Mouse (Mus musculus): ENCODE data around the gene Rnf115.
A peak's percentile ranks its signal among the peaks of the same experiment; 100 is the strongest.

Rnf115 gene

DNA sequence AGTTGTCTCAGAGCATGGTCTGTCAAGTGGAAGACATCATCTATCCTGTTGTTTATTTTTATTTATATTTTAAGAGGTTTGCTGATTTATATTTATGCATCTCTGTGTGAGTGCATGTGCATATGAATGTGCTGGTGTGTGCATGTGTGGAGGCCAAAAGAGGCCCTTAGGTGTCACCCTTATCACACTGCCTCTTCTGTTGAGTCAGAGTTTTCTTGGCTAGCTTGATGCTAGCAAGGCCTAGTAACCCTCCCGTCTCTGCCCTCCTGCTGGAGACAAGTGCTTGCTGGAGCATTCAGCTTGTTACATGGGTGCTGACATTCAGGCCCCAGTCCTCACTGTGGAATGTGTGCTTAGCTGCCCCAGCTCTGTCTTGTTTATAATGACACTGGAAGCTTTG, 45.5 kb downstream of the Rnf115 start:
- no peak for DNase-seq (ENCODE audit: low spot score in 2 of 2)

DNA sequence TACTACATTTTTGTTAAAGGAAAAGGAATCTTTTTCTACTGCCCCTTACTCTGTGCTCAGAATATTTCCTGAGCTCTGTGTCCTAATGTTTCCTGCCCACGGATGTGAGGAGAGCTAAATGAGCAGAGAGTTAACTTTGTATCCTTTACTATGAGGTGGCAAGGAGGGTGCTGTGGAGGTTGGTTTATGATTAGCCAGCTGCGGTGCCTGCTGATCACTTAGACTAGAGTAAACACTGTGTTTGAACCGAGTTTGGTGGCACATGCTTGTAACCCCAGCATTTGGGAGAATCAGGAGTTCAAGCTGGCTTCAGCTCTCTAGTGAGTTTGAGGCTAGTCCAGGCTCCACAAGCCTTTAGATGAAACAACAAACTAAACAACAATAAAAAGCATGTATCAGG, 49.7 kb downstream of the Rnf115 start:
- no peak for DNase-seq (ENCODE audit: low spot score in 2 of 2)

DNA sequence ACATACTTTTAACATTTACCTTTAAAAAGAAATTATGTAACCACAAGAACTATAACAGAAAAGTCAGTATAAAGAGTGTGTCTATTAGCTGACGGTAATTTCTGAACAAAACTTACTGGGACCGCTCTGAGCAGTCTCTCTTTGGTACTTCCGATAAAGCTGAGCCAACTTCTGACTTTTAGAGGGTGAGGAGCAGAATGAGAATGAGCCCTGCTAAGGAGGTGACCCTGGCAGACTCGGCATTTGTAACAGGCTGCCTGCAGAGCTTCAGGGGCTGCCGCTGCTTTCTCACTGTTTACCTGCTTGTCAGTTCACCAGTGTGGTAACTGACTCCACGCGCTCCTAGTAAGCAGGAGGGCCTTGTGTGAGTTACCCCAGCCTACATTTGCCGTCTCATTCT, 54.8 kb downstream of the Rnf115 start:
- DNase-seq (ENCODE audit: low spot score in 2 of 2), result no peak

DNA sequence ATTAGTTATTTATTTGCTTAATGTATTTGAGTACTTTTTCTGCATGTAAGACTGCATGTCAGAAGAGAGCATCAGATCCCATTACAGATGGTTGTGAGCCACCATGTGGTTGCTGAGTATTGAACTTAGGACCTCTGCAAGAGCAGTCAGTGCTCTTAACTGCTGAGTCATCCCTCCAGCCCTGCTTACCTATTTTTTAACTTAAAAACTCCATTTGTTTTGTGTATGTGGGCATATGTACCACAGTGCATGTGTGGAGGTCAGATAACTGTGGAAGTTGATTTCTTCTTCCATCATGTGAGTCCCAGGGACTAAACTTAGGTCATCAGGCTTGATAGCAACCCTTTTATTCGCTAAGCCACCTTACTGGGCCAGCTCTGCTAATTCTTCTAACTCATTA, 60.3 kb downstream of the Rnf115 start:
- DNase-seq (ENCODE audit: low spot score in 2 of 2), result no peak

DNA sequence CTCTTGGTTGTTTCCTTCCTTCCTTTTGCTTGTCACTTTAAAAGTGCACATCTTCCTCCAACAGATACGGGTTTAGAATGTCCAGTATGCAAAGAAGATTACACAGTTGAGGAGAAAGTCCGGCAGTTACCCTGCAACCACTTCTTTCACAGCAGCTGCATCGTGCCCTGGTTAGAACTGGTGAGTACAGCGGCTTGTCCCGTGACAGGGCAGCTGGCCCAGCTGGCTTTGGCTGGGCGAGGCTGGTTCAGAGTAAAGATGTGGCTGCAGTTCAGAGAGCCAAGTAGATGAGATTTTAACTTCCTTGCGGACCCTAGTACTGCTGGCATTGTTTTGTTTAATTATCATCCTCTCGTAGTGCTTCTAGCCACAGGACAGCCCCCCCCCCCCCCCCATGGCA, 61.0 kb downstream of the Rnf115 start:
- no peak for DNase-seq (ENCODE audit: low spot score in 2 of 2)

DNA sequence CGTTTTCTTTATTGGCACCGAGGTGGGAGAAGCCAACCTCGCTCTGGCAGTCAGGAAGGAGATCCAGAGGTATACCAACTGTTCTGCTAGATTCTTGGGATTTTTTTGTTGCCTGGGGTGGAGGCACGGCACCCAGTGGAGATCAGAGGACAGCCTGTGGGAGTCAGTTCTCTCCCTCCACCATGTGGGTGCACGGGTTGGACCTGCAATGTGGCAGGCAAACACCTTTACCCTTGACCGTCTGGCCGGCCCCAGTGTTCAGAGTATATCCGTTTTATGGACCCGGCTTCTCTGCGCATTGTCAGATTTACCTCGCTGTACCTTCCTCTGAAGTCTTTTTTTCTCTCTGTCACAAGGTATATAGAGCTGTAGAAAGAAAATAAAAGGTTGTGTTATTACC, 72.8 kb downstream of the Rnf115 start:
- DNase-seq (ENCODE audit: low spot score in 2 of 2), result no peak

DNA sequence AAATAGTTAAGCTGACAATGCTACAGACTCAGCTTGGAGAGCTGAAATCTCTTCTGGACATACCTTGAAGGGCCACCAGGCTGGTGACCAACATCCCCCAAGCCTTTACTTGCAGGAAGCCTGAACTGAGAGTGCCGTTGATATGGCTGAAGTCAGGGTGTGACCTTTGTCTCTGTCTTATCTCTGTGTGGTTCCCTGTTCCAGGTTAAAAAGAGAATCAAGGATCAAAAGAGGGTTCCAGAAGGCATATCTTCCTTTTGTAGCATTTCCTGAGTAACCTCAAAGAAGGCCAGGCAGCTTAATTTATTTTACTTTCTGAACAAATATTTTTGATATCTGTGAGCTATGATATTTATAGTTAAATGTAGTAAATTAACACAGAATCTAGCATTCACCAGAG, 74.8 kb downstream of the Rnf115 start:
- DNase-seq (ENCODE audit: low spot score in 2 of 2), result no peak

DNA sequence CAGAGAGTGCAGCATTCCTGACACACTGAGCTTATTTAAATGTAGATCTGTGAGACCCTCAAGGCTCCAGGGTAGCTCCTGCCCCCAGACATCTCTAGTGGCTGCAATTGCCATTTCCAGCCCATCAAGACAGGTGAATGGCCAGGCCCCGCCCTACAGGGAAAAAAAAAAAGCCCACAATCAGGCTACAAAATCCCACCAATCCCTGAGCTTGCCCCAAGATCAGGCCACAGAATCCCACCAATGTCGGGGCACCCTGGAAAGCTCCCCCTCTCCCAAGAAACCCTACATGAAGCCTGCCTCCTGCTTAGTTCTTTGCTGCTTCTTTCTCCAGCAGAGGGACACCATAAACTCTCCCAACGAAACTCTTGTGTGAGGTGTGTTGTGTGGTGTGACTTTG, 80.7 kb downstream of the Rnf115 start:
- DNase-seq (ENCODE audit: low spot score in 2 of 2), result no peak

DNA sequence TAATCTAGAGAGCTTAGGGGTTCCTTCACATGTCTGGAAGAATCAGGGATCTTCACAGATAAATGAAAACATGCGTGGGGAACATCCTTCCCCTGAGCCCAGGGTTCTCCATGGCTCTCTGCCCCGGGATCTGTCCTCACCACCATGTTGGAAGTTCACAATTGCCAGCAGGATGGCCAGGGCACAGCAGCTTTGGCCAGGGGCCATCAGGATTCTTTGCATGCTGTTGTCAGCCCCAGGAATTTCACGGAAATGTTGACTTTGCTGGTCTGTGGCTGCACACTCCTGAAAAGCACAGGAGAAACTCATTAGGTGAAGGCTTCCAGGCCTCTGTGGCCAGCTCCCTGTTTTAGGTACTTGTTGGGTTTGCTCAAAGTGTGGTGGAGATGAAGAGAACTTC, 81.2 kb downstream of the Rnf115 start:
- no peak for DNase-seq (ENCODE audit: low spot score in 2 of 2)

DNA sequence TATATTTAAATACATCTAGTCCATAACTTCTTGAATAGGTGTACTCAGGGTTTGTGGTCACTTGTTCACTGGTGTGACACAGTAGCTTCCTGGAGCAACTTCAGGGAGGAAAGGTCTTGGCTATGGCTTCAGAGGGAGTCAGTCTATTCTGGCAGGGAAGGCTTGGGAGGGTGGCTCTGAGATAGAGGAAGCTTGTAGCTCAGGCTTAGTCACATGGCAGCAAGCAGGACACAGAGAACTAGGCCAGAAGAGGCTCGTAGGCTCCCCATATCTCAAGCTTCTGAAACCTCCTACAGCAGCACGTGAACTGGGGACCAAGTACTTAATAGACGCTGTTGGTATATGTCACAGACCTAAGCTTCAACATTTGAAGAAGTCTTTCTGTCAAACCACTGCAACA, 83.8 kb downstream of the Rnf115 start:
- DNase-seq (ENCODE audit: low spot score in 2 of 2), result no peak

DNA sequence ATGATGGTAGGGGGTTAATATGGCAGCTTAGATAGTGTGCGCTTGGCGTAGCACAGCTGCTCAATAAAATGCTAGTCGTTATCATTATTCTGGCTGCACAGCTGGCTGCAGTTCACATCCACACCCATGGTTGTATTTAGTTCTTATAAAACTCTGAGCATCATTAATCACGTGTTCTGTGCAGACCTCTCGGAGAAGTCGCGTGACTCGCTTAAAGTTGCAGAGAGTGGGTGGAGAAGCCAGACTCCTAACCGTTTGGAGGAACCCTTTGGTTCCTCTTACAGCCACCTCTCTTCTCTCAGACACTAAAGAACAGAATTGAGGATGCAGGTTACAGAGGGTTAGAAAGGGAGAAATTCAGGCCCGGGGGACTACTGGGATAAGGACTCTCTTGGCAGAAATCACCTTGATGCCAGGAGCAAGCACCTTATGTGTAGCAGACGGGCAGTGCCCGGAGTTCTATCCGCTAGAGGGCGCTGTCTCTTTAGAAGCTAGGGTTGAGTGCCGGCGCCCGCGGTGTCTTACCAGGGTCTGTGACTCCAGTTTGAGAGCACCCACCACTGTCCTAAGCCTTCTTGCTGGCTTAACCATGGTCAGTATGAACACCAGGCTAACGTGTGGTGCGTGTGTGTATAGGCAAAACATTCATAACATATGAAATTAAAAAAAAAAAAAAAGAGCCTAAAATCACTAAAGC, 85.1 kb downstream of the Rnf115 start:
- peak; percentile 71 to 88 for DNase-seq (ENCODE audit: low spot score in 2 of 2)

DNA sequence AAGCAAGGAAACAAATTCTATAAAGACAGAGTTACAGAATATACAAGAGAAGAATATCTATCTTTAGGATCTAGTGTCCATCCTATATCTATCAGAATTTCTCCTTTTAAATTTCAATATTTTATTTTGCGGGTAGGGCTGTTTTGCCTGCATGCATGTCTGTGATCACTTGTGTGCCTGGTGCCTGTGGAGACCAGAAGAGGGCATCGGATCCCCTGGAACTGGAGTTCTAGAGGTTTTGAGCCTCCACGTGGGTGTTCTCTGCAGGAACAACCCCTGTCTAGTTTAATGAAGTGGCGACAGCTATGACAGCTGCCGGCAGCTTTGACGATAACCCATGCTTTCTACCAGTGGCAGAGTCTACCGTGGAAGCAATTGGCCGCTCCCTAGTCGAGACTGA, 85.6 kb downstream of the Rnf115 start:
- DNase-seq (ENCODE audit: low spot score in 2 of 2), result peak in 1 of 2 experiments; percentile 31

DNA sequence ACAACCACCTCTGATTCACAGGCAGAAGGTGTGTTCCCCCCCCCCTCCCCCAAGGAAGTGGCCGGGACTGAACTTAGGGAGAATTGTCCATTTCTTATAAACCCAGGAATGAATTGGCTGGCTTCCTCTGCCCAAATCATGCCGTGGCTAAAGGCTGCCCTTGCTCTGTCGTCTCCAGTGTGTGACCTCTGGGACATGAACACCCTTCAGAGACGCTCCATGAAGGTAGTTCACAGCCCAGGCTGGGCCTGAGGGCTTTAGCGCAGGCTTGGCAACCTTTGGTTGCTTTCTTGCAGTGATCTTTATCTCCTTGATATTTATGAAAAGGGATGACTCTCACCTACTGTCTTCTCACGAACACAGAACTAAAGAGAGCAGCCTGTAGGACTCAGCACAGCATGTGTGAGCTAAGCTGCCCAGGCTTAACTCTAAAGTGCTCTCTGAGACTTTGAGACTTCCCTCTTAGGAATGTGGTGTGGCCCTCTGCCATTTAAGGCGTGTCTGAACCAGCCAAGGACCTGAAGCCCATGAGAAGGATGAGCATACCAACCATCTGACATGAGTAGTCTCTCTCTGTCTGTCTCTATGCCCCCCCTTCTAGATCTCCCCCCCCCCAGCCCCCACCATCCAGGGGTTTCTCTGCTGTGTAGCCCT, 86.3 kb downstream of the Rnf115 start:
- no peak for DNase-seq (ENCODE audit: low spot score in 2 of 2)

DNA sequence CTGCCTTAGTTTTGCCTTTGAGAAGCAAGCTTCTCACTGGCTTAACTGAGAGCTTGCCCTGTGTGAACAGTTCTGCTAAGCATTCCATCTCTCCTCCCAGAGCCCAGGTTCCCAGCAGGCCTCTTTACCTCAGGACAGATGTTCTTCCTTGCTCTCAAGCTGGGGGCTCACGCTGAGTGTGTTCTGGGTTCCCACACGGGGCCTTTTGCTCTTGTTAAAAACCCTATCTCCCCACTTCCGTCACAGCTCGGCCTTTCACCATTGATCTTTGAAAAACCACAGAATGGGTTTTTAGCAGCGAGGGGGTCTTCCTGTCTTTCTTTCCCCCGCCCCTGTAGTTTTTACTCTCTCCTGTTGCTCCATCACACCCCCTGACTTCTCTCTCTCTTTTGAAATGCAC, 86.9 kb downstream of the Rnf115 start:
- DNase-seq (ENCODE audit: low spot score in 2 of 2), result no peak

DNA sequence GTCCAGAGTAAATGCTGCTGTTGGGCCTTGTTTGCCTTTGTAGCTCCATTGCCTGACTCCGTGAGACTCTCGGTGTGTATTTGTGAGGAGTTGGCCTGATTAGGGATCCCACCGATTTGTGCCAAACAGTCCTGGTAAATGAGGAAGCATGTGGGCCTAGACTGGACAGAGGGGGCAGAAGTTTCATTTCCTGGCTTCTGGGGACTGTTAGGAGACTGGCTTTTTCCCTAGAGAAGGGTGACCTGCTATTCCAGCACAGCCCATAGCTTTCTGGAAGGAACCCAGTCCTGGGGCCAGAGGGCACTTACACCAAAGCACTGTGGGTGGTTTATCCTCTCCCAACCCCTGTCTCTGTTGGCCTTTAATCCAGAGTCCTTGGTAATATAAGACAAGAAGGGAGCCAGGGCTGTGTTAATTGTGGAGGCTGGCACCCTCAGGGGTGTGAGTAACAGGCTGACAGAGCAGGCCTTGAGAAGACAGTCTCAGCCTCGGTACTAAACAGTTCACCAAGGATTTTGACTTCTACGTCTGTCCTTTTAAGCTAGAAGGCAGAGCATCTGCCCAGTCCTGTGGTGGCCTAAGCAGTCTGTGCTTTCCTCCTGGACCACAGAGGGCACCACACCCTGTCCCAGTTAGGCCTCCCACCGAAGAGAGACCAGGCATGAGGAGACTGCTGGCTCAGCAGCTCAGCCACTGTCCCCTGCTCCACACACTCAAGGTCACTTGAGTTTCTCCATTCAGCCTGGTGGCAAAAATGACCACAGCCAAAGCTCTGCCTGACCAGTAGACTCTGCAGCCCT, 92.9 kb downstream of the Rnf115 start:
- no peak for DNase-seq (ENCODE audit: low spot score in 2 of 2)

DNA sequence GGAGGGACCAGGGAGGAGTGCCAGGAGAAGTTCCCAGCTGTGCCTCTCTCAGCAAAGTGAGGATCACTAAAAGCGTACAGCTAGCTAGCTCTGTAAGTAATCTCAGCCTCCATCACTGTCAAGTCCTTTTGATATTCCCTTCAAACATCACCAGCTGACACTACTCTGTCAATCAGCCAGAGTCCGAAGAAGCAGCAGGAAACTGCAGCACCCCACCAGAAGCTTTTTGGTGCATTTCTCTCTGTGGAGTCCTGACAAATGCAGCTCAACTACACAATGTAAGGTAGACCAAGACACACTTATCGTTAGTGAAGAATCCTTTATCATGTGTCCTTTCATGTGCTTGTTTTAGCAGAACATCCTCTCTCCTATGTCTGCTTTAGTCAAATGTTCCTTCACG, 94.1 kb downstream of the Rnf115 start:
- DNase-seq (ENCODE audit: low spot score in 2 of 2), result no peak

DNA sequence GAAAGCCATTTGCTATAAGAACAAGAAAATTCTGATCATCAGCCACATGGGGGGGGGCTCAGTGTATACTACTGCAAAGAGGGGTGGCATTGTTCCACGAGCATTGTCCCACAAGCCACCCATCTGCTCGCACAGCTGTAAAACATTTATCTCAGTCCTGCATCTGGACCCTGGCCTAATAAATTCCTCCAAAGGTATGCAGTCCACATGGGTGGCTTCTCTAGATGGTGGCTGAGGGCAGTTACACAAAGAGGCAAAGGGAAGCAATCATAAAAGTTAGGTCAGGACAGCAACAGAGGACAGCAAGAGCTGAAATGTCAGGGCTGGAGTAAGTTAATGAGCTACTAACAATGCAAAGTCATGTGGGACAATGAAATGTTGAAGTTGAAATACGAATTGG, 96.2 kb downstream of the Rnf115 start:
- no peak for DNase-seq (ENCODE audit: low spot score in 2 of 2)

DNA sequence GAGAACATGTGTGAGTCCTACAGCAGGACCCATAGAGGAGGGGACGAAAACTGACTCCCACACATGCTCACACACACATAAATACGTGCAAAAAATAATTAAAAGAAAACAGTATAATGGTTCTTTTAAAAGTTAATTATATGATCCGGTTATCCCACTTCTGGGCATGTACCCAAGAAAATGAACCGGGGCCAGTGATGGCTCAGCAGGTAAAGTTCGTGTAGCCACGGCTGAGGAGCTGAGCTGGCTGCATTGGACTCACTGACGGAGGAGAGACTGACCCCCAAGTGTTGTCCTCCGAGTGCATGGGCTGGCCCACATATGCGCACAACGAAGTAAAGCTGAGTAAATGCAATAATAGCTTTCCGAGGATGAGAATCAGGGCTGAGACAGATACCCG, 97.2 kb downstream of the Rnf115 start:
- no peak for DNase-seq (ENCODE audit: low spot score in 2 of 2)

DNA sequence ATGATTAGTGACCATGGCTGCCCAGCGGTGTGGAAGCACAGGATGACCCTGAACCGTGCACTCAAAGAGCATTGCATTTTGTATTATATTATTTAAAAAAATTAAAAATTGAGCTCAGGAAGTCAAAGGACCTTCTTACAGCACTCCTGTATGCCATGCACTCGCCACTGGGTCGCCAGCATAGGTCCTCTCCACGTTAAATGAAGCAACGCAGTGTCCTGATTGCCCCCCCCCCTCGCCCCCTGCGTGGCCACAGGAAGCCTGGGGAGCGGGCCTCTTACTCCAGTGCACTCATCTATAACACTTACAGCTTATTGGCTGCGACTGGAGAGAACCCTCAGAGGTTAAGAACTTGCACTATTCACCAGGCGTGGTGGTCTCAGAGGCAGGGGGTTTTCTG, 97.8 kb downstream of the Rnf115 start:
- DNase-seq (ENCODE audit: low spot score in 2 of 2), result no peak

DNA sequence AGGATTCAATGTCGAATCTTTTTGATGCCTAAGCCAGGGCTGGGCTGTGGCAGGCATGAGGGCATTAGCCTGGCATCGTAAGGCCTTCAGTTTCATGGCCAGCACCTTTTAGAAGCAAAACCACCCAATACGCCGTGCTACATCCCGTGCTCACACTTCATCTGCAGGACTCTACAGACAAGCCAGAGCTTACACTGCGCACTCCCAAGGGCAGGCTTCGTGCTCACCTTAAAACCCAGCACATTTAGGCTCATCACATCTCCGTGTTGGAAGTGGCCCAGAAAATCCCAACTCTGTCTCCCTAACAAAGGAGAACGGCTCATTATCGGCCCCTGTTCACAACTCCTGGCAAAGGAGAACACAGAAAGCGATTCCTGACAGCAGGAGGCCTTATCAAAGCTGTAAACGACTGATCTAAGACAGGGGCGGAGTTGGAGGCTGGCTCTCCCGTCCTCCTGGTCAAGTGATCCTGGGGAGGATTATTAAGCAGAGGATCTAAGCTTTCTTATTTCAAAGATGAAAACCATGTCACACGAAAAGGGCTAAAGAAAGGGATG, 100.9 kb downstream of the Rnf115 start:
- DNase-seq (ENCODE audit: low spot score in 2 of 2), result no peak

DNA sequence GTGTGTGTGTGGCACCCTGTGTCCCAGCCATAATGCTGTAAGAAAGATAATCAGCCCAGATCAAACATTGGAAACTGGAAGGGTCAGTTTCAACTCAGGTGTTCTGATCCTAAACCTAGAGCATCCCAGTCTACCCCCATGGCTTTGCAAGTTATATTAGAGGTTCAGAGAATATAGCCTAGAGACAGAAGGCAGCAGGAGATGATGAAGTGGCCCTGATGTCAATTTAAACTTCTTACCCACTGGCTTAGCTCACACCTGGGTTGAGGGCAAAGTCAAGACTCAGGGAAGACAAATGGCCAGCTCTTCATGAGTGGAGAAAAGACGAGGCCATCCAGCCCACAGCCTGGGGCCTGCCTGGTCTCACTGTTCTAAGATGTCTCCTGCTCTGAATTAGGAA, 101.5 kb downstream of the Rnf115 start, which contains the start of the genes Pdzk1 and Cd160:
Gene Pdzk1 (plus strand): TSS at position 301 of the 400 bp plus-strand sequence.
Gene Cd160 (minus strand): TSS at position 368 of the 400 bp plus-strand sequence.
- DNase-seq (ENCODE audit: low spot score in 2 of 2), result no peak

DNA sequence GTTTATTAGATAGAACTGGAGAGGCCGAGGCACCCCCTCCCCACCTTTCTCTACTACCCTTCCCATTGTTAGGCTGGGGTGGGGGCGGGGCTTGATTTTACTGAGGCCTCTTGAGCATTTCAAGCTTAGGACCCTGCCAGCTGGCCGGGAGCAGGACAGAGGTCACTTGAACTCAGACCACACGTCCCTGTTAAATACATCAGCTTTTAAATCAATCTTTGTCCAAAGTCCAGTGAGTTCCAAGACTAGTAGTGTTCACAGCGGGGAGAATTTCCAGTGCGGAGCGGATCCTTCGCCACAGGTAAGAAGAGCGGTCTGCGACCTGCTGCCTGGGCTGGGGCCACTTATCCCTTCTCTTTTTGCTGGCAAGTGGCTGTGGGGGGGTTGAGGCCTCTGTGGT, 102.4 kb downstream of the Rnf115 start:
- no peak for DNase-seq (ENCODE audit: low spot score in 2 of 2)

DNA sequence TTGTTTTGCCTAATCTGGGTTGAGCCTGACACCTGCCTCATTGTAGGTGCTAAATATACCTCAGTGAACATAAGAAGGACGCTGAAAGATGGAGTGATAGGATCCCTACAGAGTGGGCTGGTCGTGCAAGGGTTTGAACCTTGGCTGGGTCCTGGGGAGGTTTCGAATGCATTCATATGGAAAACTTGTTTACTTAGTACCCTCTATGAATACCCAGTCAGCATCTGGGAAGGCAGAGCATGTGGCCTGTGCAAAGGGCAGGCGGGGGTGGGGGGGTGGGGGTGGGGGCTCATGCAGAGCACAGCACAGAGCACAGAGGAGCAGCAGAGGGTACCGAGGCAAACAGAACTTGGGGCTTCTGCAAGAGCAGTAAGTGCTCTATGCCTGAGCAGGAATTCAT, 105.5 kb downstream of the Rnf115 start:
- DNase-seq (ENCODE audit: low spot score in 2 of 2), result no peak
